Mouse (Mus musculus): ENCODE measurements around the gene Dedd2.
A peak's percentile ranks its signal among the peaks of the same experiment; 100 is the strongest.

GRCm38 (mm10) chr7:25232101-25232648 is 11.8 kb upstream of the Dedd2 start:
- peak; percentile 16; the same call in 1 of the 2 replicates for TF ChIP-seq CTCF (IDR thresholded peaks at IDR 0.05; ENCODE audit: low read depth)
- no peak for TF ChIP-seq EP300 (IDR thresholded peaks at IDR 0.05; ENCODE audit: low read depth)

All from liver, postnatal 0 days (tissue).